ENCODE assay signal across 31 mouse cellular contexts in the genomic region with DNA sequence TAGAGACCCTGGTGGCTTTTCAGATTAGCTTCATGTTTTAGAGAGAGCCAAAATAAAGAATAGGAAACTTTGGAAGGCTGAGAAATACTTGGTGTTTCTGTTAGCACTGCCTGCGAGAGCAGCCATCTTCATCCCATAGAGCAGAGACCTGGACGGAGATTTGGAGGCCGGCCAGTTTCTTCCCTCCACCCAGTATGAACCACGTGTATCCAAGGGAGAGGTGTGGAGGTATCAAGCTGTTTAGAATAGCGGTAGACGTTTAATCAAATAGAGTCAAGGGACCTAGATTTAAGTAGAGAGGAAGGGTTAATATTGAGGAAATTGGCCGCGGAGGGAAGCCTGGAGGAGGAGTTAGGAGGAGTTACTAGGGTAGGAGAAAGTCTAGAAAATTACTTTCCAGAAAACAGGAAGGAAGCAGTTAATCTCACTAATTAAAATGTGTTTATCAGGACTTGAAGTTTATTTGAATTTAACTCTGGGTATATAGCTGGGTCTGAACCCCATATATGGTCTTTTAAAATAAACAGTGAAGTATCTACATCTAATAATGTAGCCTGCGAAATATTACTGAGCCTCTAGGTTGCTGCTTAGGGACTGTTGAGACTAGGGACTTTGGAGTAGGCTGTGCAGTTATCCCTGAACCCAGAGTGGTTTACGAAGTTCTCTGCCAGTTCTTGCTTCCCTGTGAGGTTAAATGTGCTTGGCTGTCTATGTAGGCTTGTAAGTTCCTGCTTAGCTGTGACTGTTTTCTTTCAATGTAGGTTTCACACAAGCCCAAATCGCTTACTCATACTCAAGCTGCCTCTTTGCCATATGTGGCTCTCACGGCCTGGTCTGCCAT. TPM values are rescaled to one million over a fixed set of nuclear protein-coding genes. Genes with fewer than 3 reads are reported as not detected.
DNase-seq lines count a peak whose midpoint lies in the region; ATAC-seq and TF ChIP-seq lines count a peak whose summit lies in the region.
"Had no signal": no experiment of that assay in that cellular context is flagged by ENCODE, and none has a peak within 500 bp of the region (broad histone marks: within the 10 kb centered on the region; RNA-seq: fewer than 3 reads in every experiment).

No protein-coding gene starts in this region.

- TF ChIP-seq EP300 in MEL (IDR thresholded peaks at IDR 0.05; ENCODE audit: low read depth in 1 of 2, low read length in 2 of 2) = peak; percentile 86 to 88

- no peaks in the 10 kb centered on the region for H3K9me3 ChIP-seq in MEL (replicated peaks; ENCODE audit: insufficient read depth, low read length)
- H3K9me3 ChIP-seq: embryonic facial prominence, embryonic 13.5 days; forebrain, embryonic 10.5 days; forebrain, embryonic 15.5 days; limb, embryonic 12.5 days; midbrain, embryonic 13.5 days; neural tube, embryonic 13.5 days had no signal

- H3K27ac ChIP-seq in MEL (ENCODE audit: control insufficient read depth, low read depth, low read length) = peak overlapping the region; percentile 93
- H3K27ac ChIP-seq: embryonic facial prominence, embryonic 13.5 days; forebrain, embryonic 10.5 days; forebrain, embryonic 15.5 days; gastrocnemius, adult 2 months; hindbrain, embryonic 14.5 days; layer of hippocampus, adult 2 months; left cerebral cortex, adult 2 months; limb, embryonic 12.5 days; midbrain, embryonic 13.5 days; neural tube, embryonic 13.5 days had no signal

- peak; percentile 86 for ATAC-seq in granulocyte monocyte progenitor cell, adult 5-6 weeks (replicated peaks; ENCODE audit: poor library complexity, severe bottlenecking)
- ATAC-seq in megakaryocyte progenitor cell, adult 5-6 weeks (replicated peaks; ENCODE audit: poor library complexity) = peak; percentile 76
- no peak for ATAC-seq in cerebellum, adult (ENCODE audit: insufficient number of reproducible peaks, low FRiP score, low TSS enrichment)
- ATAC-seq: activated CD4-positive, CD25-positive, alpha-beta regulatory T cell, adult 4 months; forebrain, embryonic 15.5 days; midbrain, embryonic 13.5 days had no signal

- H3K27me3 ChIP-seq in MEL (ENCODE audit: control insufficient read depth in 1 of 2, insufficient read depth in 2 of 2, low read length in 2 of 2) = no peaks in the 10 kb centered on the region
- H3K27me3 ChIP-seq: embryonic facial prominence, embryonic 13.5 days; forebrain, embryonic 15.5 days; limb, embryonic 12.5 days; midbrain, embryonic 13.5 days; neural tube, embryonic 13.5 days had no signal

- no peak for TF ChIP-seq RAD21 in MEL (IDR thresholded peaks at IDR 0.05; ENCODE audit: low read depth, low read length)

- peaks cover 11 to 21% of the 10 kb centered on the region in 2 experiments for H3K4me1 ChIP-seq in MEL (ENCODE audit: control insufficient read depth in 1 of 2, insufficient read depth in 2 of 2, low read length in 2 of 2)
- H3K4me1 ChIP-seq: embryonic facial prominence, embryonic 13.5 days; forebrain, embryonic 10.5 days; forebrain, embryonic 15.5 days; limb, embryonic 12.5 days; midbrain, embryonic 13.5 days; neural tube, embryonic 13.5 days had no signal

- peaks cover 0 to 32% of the 10 kb centered on the region in 2 experiments; a peak in 2 of 4 replicates for H3K36me3 ChIP-seq in MEL (ENCODE audit: control insufficient read depth in 1 of 2, insufficient read depth in 2 of 2, low read length in 2 of 2)
- H3K36me3 ChIP-seq: embryonic facial prominence, embryonic 13.5 days; neural tube, embryonic 13.5 days had no signal

- intact Hi-C loops in heart, postnatal 25 days (cut with DNase I) = no loop called here

- H3K9ac ChIP-seq in MEL (ENCODE audit: control insufficient read depth, low read depth, low read length, poor library complexity, severe bottlenecking) = peak overlapping the region; percentile 51
- H3K9ac ChIP-seq: embryonic facial prominence, embryonic 13.5 days; forebrain, embryonic 15.5 days; hindbrain, embryonic 14.5 days; limb, embryonic 12.5 days; midbrain, embryonic 13.5 days; neural tube, embryonic 13.5 days had no signal

- TF ChIP-seq CTCF in MEL (IDR thresholded peaks at IDR 0.05 in 2 of 3, conservative IDR thresholded peaks at IDR 0.05 in 1 of 3; ENCODE audit: control insufficient read depth in 1 of 3, insufficient read depth in 1 of 3, low read depth in 2 of 3, low read length in 3 of 3, poor library complexity in 1 of 3, severe bottlenecking in 1 of 3) = no peak

- TF ChIP-seq POLR2A in MEL (IDR thresholded peaks at IDR 0.05; ENCODE audit: control insufficient read depth in 1 of 2, insufficient read depth in 1 of 2, low read depth in 1 of 2, low read length in 2 of 2, poor library complexity in 1 of 2) = no peak

- DNase-seq in heart, adult 11 months = peak; percentile 56
- DNase-seq in heart, postnatal 25 days (ENCODE audit: low spot score) = no peak
- DNase-seq in MEL (ENCODE audit: low read depth, low spot score) = peak; percentile 86
- DNase-seq in right cerebral cortex, postnatal 14 days = no peak
- DNase-seq in retina, embryonic 14.5 days (ENCODE audit: low spot score) = no peak
- DNase-seq: adrenal gland, adult 2 months; adrenal gland, postnatal 36 days; cerebellum, adult 11 months; cerebellum, adult 9-10 months; gastrocnemius, adult 2 months; gastrocnemius, postnatal 36 days; heart, postnatal 4 days; kidney, adult 11 months; kidney, postnatal 36 days; lung, adult 2 months; lung, postnatal 10 days; right cerebral cortex, postnatal 4 days; thymus, postnatal 4 days had no signal

- no peaks in the 10 kb centered on the region for H3K79me2 ChIP-seq in MEL (ENCODE audit: control insufficient read depth, insufficient read depth, low read length, poor library complexity)

- peak overlapping the region; percentile 33 to 36 for H3K4me3 ChIP-seq in MEL (ENCODE audit: control insufficient read depth in 1 of 2, insufficient read depth in 1 of 2, low read depth in 2 of 2, low read length in 2 of 2)
- H3K4me3 ChIP-seq: embryonic facial prominence, embryonic 13.5 days; forebrain, embryonic 10.5 days; forebrain, embryonic 15.5 days; gastrocnemius, adult 2 months; layer of hippocampus, adult 2 months; left cerebral cortex, adult 2 months; limb, embryonic 12.5 days; midbrain, embryonic 13.5 days; neural tube, embryonic 13.5 days had no signal

TF ChIP-seq in MEL, 35 proteins besides CTCF, POLR2A, EP300 and RAD21 (continues in another document):
- TF ChIP-seq BHLHE40 (IDR thresholded peaks at IDR 0.05; ENCODE audit: borderline replicate concordance, low read depth, low read length) = no peak
- peak; percentile 49 for TF ChIP-seq TAL1 (IDR thresholded peaks at IDR 0.05; ENCODE audit: low read length)
- TF ChIP-seq RCOR1 (IDR thresholded peaks at IDR 0.05; ENCODE audit: low read depth, low read length) = peak; percentile 73
- TF ChIP-seq GABPA (IDR thresholded peaks at IDR 0.05; ENCODE audit: low read depth, low read length) = no peak
- no peak for TF ChIP-seq ZKSCAN1 (IDR thresholded peaks at IDR 0.05; ENCODE audit: low read depth, low read length)
- 0 out of 2 replicates have a peak, but pooled peaks have one; percentile 20 for TF ChIP-seq ZMIZ1 (IDR thresholded peaks at IDR 0.05; ENCODE audit: low read depth, low read length)
- TF ChIP-seq JUND (IDR thresholded peaks at IDR 0.05; ENCODE audit: low read depth, low read length) = no peak
- TF ChIP-seq ELF1 (IDR thresholded peaks at IDR 0.05; ENCODE audit: low read depth, low read length) = no peak
- TF ChIP-seq MAX (IDR thresholded peaks at IDR 0.05; ENCODE audit: low read length) = 0 out of 2 replicates have a peak, but pooled peaks have one; percentile 72
- no peak for TF ChIP-seq MAFK (IDR thresholded peaks at IDR 0.05; ENCODE audit: borderline replicate concordance, low read depth, low read length)
- TF ChIP-seq SIN3A (IDR thresholded peaks at IDR 0.05; ENCODE audit: low read length) = peak; percentile 84
- no peak; the same call in 1 of the 2 replicates for TF ChIP-seq SMC3 (IDR thresholded peaks at IDR 0.05; ENCODE audit: low read depth, low read length)
- no peak for TF ChIP-seq UBTF (IDR thresholded peaks at IDR 0.05; ENCODE audit: borderline replicate concordance, insufficient read depth, low read depth, low read length)
- no peak for TF ChIP-seq MYB (IDR thresholded peaks at IDR 0.05; ENCODE audit: low read depth, low read length)
- TF ChIP-seq USF1 (IDR thresholded peaks at IDR 0.05; ENCODE audit: low read depth, low read length) = no peak
- no peak for TF ChIP-seq POLR2AphosphoS2 (IDR thresholded peaks at IDR 0.05; ENCODE audit: low read length)
- TF ChIP-seq ZC3H11A (IDR thresholded peaks at IDR 0.05; ENCODE audit: low read depth, low read length) = no peak
- peak; percentile 15; the same call in 1 of the 2 replicates for TF ChIP-seq NELFE (IDR thresholded peaks at IDR 0.05; ENCODE audit: low read depth, low read length)
- no peak for TF ChIP-seq MEF2A (IDR thresholded peaks at IDR 0.05; ENCODE audit: extremely low read depth, insufficient replicate concordance, low read depth, low read length, poor library complexity, severe bottlenecking)
- no peak for TF ChIP-seq CHD1 (IDR thresholded peaks at IDR 0.05; ENCODE audit: low read depth, low read length)
- peak; percentile 79 for TF ChIP-seq GATA1 (IDR thresholded peaks at IDR 0.05; ENCODE audit: low read depth, low read length)
- TF ChIP-seq E2F4 (IDR thresholded peaks at IDR 0.05; ENCODE audit: borderline replicate concordance, low read depth, low read length) = no peak
- peak; percentile 52 for TF ChIP-seq MXI1 (IDR thresholded peaks at IDR 0.05; ENCODE audit: low read depth, low read length)

RNA-seq across cellular contexts. Expression of a gene that starts 8.6 kb away (rescaled TPM):
- 10 to 100 TPM; 61.6 to 72.4 TPM for total RNA-seq in heart, postnatal 25 days (2021)
- 11.6 and 12.6 TPM in 2 replicates for total RNA-seq in MEL (2012; rRNA removed)
- polyA plus RNA-seq in MEL (2012; ENCODE audit: insufficient read depth in 1 of 2, insufficient read length in 2 of 2, low read depth in 1 of 2, low replicate concordance in 2 of 2, missing spikeins in 1 of 2) = 10 to 100 TPM in 1 of 2 experiments, not detected in 1; 23.5 TPM
- 13.7 and 26.7 TPM in 2 replicates for total RNA-seq in granulocyte monocyte progenitor cell, adult 5-6 weeks (2014; fragmentation: Nextera tagmentation)
- 12.8 and 13.1 TPM in 2 replicates for total RNA-seq in granulocyte monocyte progenitor cell, adult 5-6 weeks (2017)
- total RNA-seq in megakaryocyte progenitor cell, adult 5-6 weeks (2015) = 11.9 and 13.8 TPM in 2 replicates
- 12.8 and 15.7 TPM in 2 replicates for total RNA-seq in megakaryocyte progenitor cell, adult 5-6 weeks (2017)

RNA-seq across cellular contexts. Expression of a gene that starts 8.7 kb away (rescaled TPM):
- 10 to 100 TPM; 27.4 to 32.1 TPM for total RNA-seq in heart, postnatal 25 days (2021)
- total RNA-seq in MEL (2012; rRNA removed) = 19.1 and 19.4 TPM in 2 replicates
- 10 to 100 TPM in 1 of 2 experiments, not detected in 1; 19.5 TPM for polyA plus RNA-seq in MEL (2012; ENCODE audit: insufficient read depth in 1 of 2, insufficient read length in 2 of 2, low read depth in 1 of 2, low replicate concordance in 2 of 2, missing spikeins in 1 of 2)
- total RNA-seq in granulocyte monocyte progenitor cell, adult 5-6 weeks (2014; fragmentation: Nextera tagmentation) = 20.7 and 32.6 TPM in 2 replicates
- 12.1 and 19.4 TPM in 2 replicates for total RNA-seq in granulocyte monocyte progenitor cell, adult 5-6 weeks (2017)
- 23.6 and 27.2 TPM in 2 replicates for total RNA-seq in megakaryocyte progenitor cell, adult 5-6 weeks (2015)
- total RNA-seq in megakaryocyte progenitor cell, adult 5-6 weeks (2017) = 13.9 and 18.2 TPM in 2 replicates

Comparison
In these comparisons a context has a peak if more than half of its experiments do, and no peak if none do; other contexts are left out.
1. DNase-seq: peak in heart, adult 11 months (single experiment) and MEL (single experiment); none in heart, postnatal 25 days (single experiment), right cerebral cortex, postnatal 14 days (single experiment) and retina, embryonic 14.5 days (single experiment).